ENCODE assay signal across 7 mouse cellular contexts in the genomic region with DNA sequence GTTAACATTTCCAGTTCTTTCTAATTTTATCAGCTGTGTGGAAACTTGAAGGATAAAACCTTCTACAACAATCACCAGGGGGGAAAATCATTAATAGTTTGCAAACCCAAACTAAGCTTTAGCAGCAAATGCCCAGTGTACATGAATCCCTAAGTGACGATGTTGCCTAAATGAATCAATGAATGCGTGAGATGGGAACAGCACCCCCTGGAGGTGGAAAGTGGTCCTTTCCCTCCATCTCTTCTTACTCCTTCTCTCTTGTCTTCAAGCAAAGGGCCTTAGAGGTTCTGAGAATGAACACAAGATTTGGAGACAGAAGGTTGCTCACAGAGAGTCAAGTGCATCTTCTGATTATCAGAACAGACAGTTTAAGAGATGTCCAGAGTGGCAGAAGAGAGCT.
DNase-seq lines count a peak whose midpoint lies in the region; ATAC-seq and TF ChIP-seq lines count a peak whose summit lies in the region.

No protein-coding gene starts in this region.

- H3K4me3 ChIP-seq in midbrain, embryonic 11.5 days (ENCODE audit: low read depth, low read length): no peak overlapping the region
- no peak overlapping the region for H3K4me3 ChIP-seq in midbrain, embryonic 13.5 days (replicated peaks)
- no peak overlapping the region for H3K4me3 ChIP-seq in embryonic facial prominence, embryonic 10.5 days
- no peak overlapping the region for H3K4me3 ChIP-seq in stomach, postnatal 0 days (ENCODE audit: low read depth, low read length)

- H3K9ac ChIP-seq in midbrain, embryonic 11.5 days (ENCODE audit: low read length): no peak overlapping the region
- no peak overlapping the region for H3K9ac ChIP-seq in midbrain, embryonic 13.5 days (replicated peaks)
- no peak overlapping the region for H3K9ac ChIP-seq in stomach, postnatal 0 days (ENCODE audit: low read length)

- ATAC-seq in midbrain, embryonic 11.5 days (ENCODE audit: low FRiP score): no peak
- ATAC-seq in midbrain, embryonic 13.5 days: no peak
- no peak for ATAC-seq in stomach, postnatal 0 days (ENCODE audit: low FRiP score, low TSS enrichment)
- no peak for ATAC-seq in monocyte, adult 5-6 weeks (replicated peaks; ENCODE audit: insufficient number of reproducible peaks, low FRiP score, low TSS enrichment, poor library complexity, severe bottlenecking)

- peak; percentile 89 for DNase-seq in midbrain, embryonic 11.5 days (ENCODE audit: low spot score, missing footprints)
- peak; percentile 48 for DNase-seq in adrenal gland, postnatal 14 days
- DNase-seq in embryonic facial prominence, embryonic 10.5 days (ENCODE audit: low spot score): peak; percentile 34
- DNase-seq in layer of hippocampus, postnatal 10 days (ENCODE audit: low spot score in 2 of 2): peak; percentile 51 to 63
- no peak for DNase-seq in stomach, postnatal 0 days (ENCODE audit: low spot score)

- no peaks in the 10 kb centered on the region for H3K36me3 ChIP-seq in midbrain, embryonic 11.5 days (ENCODE audit: control insufficient read depth, insufficient read depth, low read length)
- H3K36me3 ChIP-seq in midbrain, embryonic 13.5 days: no peaks in the 10 kb centered on the region
- H3K36me3 ChIP-seq in embryonic facial prominence, embryonic 10.5 days (replicated peaks): no peaks in the 10 kb centered on the region
- H3K36me3 ChIP-seq in stomach, postnatal 0 days (ENCODE audit: control insufficient read depth, insufficient read depth, low read length): no peaks in the 10 kb centered on the region

- no peak overlapping the region for H3K4me2 ChIP-seq in midbrain, embryonic 11.5 days
- no peak overlapping the region for H3K4me2 ChIP-seq in midbrain, embryonic 13.5 days (replicated peaks)
- no peak overlapping the region for H3K4me2 ChIP-seq in stomach, postnatal 0 days (replicated peaks; ENCODE audit: low read depth)

- TF ChIP-seq CTCF in stomach, postnatal 0 days (IDR thresholded peaks at IDR 0.05; ENCODE audit: low read depth): peak; percentile 62

- no peak for TF ChIP-seq EP300 in stomach, postnatal 0 days (optimal IDR thresholded peaks at IDR 0.05)

- WGBS in midbrain, embryonic 11.5 days: 81% methylated on average over 2 of the region's 2 CpGs
- WGBS in midbrain, embryonic 13.5 days: 83% methylated on average over 2 of the region's 2 CpGs
- 76% methylated on average over 2 of the region's 2 CpGs for WGBS in embryonic facial prominence, embryonic 10.5 days
- 86% methylated on average over 2 of the region's 2 CpGs for WGBS in stomach, postnatal 0 days

- no peak overlapping the region for H3K27ac ChIP-seq in midbrain, embryonic 11.5 days (ENCODE audit: low read depth, low read length)
- no peak overlapping the region for H3K27ac ChIP-seq in midbrain, embryonic 13.5 days
- H3K27ac ChIP-seq in embryonic facial prominence, embryonic 10.5 days (replicated peaks): no peak overlapping the region
- no peak overlapping the region for H3K27ac ChIP-seq in stomach, postnatal 0 days (replicated peaks)

- H3K9me3 ChIP-seq in midbrain, embryonic 11.5 days (ENCODE audit: control insufficient read depth, low read length): peaks cover 3% of the 10 kb centered on the region; the same call in 1 of the 2 replicates
- peaks cover 8% of the 10 kb centered on the region; the same call in 1 of the 2 replicates for H3K9me3 ChIP-seq in midbrain, embryonic 13.5 days
- H3K9me3 ChIP-seq in embryonic facial prominence, embryonic 10.5 days: 0 out of 2 replicates have a peak, but pooled peaks cover 5% of the 10 kb centered on the region
- no peaks in the 10 kb centered on the region for H3K9me3 ChIP-seq in stomach, postnatal 0 days (ENCODE audit: control insufficient read depth, low read length)

- no peaks in the 10 kb centered on the region for H3K4me1 ChIP-seq in midbrain, embryonic 11.5 days (ENCODE audit: control insufficient read depth, insufficient read depth, low read length)
- no peaks in the 10 kb centered on the region for H3K4me1 ChIP-seq in midbrain, embryonic 13.5 days (replicated peaks)
- H3K4me1 ChIP-seq in embryonic facial prominence, embryonic 10.5 days: no peaks in the 10 kb centered on the region
- H3K4me1 ChIP-seq in stomach, postnatal 0 days (replicated peaks; ENCODE audit: control insufficient read depth, insufficient read depth): no peaks in the 10 kb centered on the region

- no peaks in the 10 kb centered on the region for H3K27me3 ChIP-seq in midbrain, embryonic 11.5 days (ENCODE audit: control insufficient read depth, insufficient read depth, low read length)
- no peaks in the 10 kb centered on the region for H3K27me3 ChIP-seq in midbrain, embryonic 13.5 days
- H3K27me3 ChIP-seq in embryonic facial prominence, embryonic 10.5 days (replicated peaks; ENCODE audit: low read depth, poor library complexity, severe bottlenecking): no peaks in the 10 kb centered on the region
- H3K27me3 ChIP-seq in stomach, postnatal 0 days (ENCODE audit: control insufficient read depth, insufficient read depth, low read length): no peaks in the 10 kb centered on the region
